Mouse (Mus musculus) stomach, postnatal 0 days (tissue): ENCODE results near the gene Nob1. TPM values are rescaled to one million over a fixed set of nuclear protein-coding genes. Genes with fewer than 3 reads are reported as not detected.

Experiments
- ATAC-seq: fragments of 200-750 bp; cut with Nextera tagmentation; 2 replicates; pipeline ENCODE4 v1.8.0; 2017; ENCODE audit not compliant: low FRiP score, low TSS enrichment
- DNase-seq: peaks from one replicate; pipeline ENCODE4 v3.0.0-alpha.2; 2016; ENCODE audit warnings: low spot score
- H3K27ac ChIP-seq: fragments of 300-500 bp; sonication (generic); replicated peaks from 2 replicates; pipeline ENCODE4 v1.5.1; 2014; ENCODE audit warnings: mild to moderate bottlenecking, control low read depth
- H3K27me3 ChIP-seq: fragments of 300-500 bp; sonication (generic); 2 replicates; pipeline ENCODE4 v1.6.1; 2014; ENCODE audit warnings: low read length; ENCODE audit not compliant: control insufficient read depth, insufficient read depth
- H3K36me3 ChIP-seq: fragments of 300-500 bp; sonication (generic); 2 replicates; pipeline ENCODE4 v1.6.1; 2014; ENCODE audit warnings: low read length, mixed read lengths; ENCODE audit not compliant: control insufficient read depth, insufficient read depth
- H3K4me1 ChIP-seq: fragments of 300-500 bp; sonication (generic); replicated peaks from 2 replicates; pipeline ENCODE4 v1.6.1; 2014; ENCODE audit warnings: antibody characterized with exemption; ENCODE audit not compliant: control insufficient read depth, insufficient read depth
- H3K4me2 ChIP-seq: fragments of 300-500 bp; sonication (generic); replicated peaks from 2 replicates; pipeline ENCODE4 v1.6.1; 2014; ENCODE audit warnings: low read depth, mild to moderate bottlenecking, control low read depth, moderate library complexity
- H3K4me3 ChIP-seq: fragments of 300-500 bp; sonication (generic); 2 replicates; pipeline ENCODE4 v1.5.1; 2014; ENCODE audit warnings: low read depth, low read length, control low read depth
- H3K9ac ChIP-seq: fragments of 300-500 bp; sonication (generic); 2 replicates; pipeline ENCODE4 v1.6.1; 2014; ENCODE audit warnings: mild to moderate bottlenecking, low read length, control low read depth, mixed read lengths
- H3K9me3 ChIP-seq: fragments of 300-500 bp; sonication (generic); 2 replicates; pipeline ENCODE4 v1.6.1; 2016; ENCODE audit warnings: low read length; ENCODE audit not compliant: control insufficient read depth
- CTCF ChIP-seq: IDR thresholded peaks from 2 replicates; pipeline ENCODE4 v1.5.1; 2016; ENCODE audit warnings: antibody characterized with exemption, low read depth, mild to moderate bottlenecking, moderate library complexity
- EP300 ChIP-seq: optimal IDR thresholded peaks from 2 replicates; pipeline ENCODE3; 2016; ENCODE audit warnings: antibody characterized with exemption
- WGBS: fragments of 180-500 bp; shearing (Covaris S2); extraction: QIAGEN DNeasy Blood & Tissue Kit; methylation state at CpG from one replicate; pipeline ENCODE4 v1.1.7; 2014; 5-methylcytosine and 5-hydroxymethylcytosine counted together
- polyA plus RNA-seq: library from polyadenylated mRNA; unstranded; fragments of >200 nt; fragmentation: Nextera tagmentation; extraction: Ambion mirVana; gene quantifications from 2 replicates; pipeline ENCODE4 v1.2.1, GENCODE M21; 2015

Gene Nob1
- polyA plus RNA-seq, 1 experiment from 2014 or later = 48.8 TPM

- Histone ChIP-seq H3K36me3 (no peaks in the 10 kb centered on the region), H3K27me3 (no peaks in the 10 kb centered on the region), H3K4me3 (no peak overlapping the region), H3K9ac (no peak overlapping the region), H3K27ac (no peak overlapping the region), H3K4me2 (no peak overlapping the region), H3K9me3 (no peaks in the 10 kb centered on the region), H3K4me1 (0 out of 2 replicates have a peak, but pooled peaks cover 4% of the 10 kb centered on the region)
- DNase-seq (peak; percentile 31), ATAC-seq (peak; percentile 50)
- 79% methylated on average over 3 of the region's 3 CpGs for WGBS
- TF ChIP-seq EP300 = no peak
- TF ChIP-seq CTCF = no peak
These were observed 15.2 kb upstream of the Nob1 start for GRCm38 (mm10) chr8:107439880-107440625.

GRCm38 (mm10) chr8:107437711-107438110 lies 12.9 kb upstream of the Nob1 start:
- WGBS = 55% methylated on average over 2 of the region's 2 CpGs
- 0 out of 2 replicates have a peak, but pooled peaks cover 4% of the 10 kb centered on the region for H3K4me1 ChIP-seq
- no peak overlapping the region for H3K9ac ChIP-seq
- no peaks in the 10 kb centered on the region for H3K9me3 ChIP-seq
- DNase-seq = no peak
- H3K4me2 ChIP-seq = no peak overlapping the region
- no peak for TF ChIP-seq EP300
- TF ChIP-seq CTCF = no peak
- no peaks in the 10 kb centered on the region for H3K27me3 ChIP-seq
- H3K36me3 ChIP-seq = no peaks in the 10 kb centered on the region
- no peak for ATAC-seq
- H3K4me3 ChIP-seq = no peak overlapping the region
- no peak overlapping the region for H3K27ac ChIP-seq

- ATAC-seq (peak; percentile 55), DNase-seq (peak; percentile 49)
- TF ChIP-seq CTCF (no peak), EP300 (no peak)
- peak overlapping the region; percentile 90 for H3K4me2 ChIP-seq
- H3K4me1 ChIP-seq = 0 out of 2 replicates have a peak, but pooled peaks cover 4% of the 10 kb centered on the region
- H3K36me3 ChIP-seq = no peaks in the 10 kb centered on the region
- peak overlapping the region; percentile 94 for H3K27ac ChIP-seq
- H3K4me3 ChIP-seq = peak overlapping the region; percentile 85
- H3K9me3 ChIP-seq = no peaks in the 10 kb centered on the region
- H3K27me3 ChIP-seq = no peaks in the 10 kb centered on the region
- WGBS = 4% methylated on average over 16 of the region's 16 CpGs
- H3K9ac ChIP-seq = peak overlapping the region; percentile 92
These were observed 12.1 kb upstream of the Nob1 start for GRCm38 (mm10) chr8:107436841-107437421.

- Histone ChIP-seq H3K4me3 (peak within 1 kb of the TSS; percentile 85), H3K9me3 (no peaks in the 10 kb centered on the region), H3K9ac (peak within 1 kb of the TSS; percentile 92), H3K36me3 (no peaks in the 10 kb centered on the region), H3K4me2 (peak within 1 kb of the TSS; percentile 90), H3K4me1 (0 out of 2 replicates have a peak, but pooled peaks cover 4% of the 10 kb centered on the region), H3K27ac (peak within 1 kb of the TSS; percentile 94), H3K27me3 (no peaks in the 10 kb centered on the region)
- WGBS = 2% methylated on average over 46 of the region's 81 CpGs
- peak; percentile 81 for ATAC-seq
- TF ChIP-seq EP300 (no peak), CTCF (peak; percentile 14; the same call in 1 of the 2 replicates)
- peak; percentile 87 for DNase-seq
These were observed 11.3 kb upstream of the Nob1 start, which contains the start of gene Wwp2 for GRCm38 (mm10) chr8:107435962-107436831. TSS of gene Wwp2 (plus strand) at chr8:107436365.

GRCm38 (mm10) chr8:107435421-107435961 lies 10.6 kb upstream of the Nob1 start:
- no peaks in the 10 kb centered on the region for H3K9me3 ChIP-seq
- H3K4me2 ChIP-seq = peak overlapping the region; percentile 90
- H3K9ac ChIP-seq = peak overlapping the region; percentile 92
- no peaks in the 10 kb centered on the region for H3K36me3 ChIP-seq
- H3K4me1 ChIP-seq = 0 out of 2 replicates have a peak, but pooled peaks cover 4% of the 10 kb centered on the region
- WGBS = 19% methylated on average over 11 of the region's 11 CpGs
- DNase-seq (peak; percentile 24), ATAC-seq (no peak)
- peak overlapping the region; percentile 85 for H3K4me3 ChIP-seq
- no peak overlapping the region for H3K27ac ChIP-seq
- TF ChIP-seq EP300 (no peak), CTCF (no peak)
- no peaks in the 10 kb centered on the region for H3K27me3 ChIP-seq
